Mouse (Mus musculus) natural killer cell, adult 2 months (primary cell): ENCODE measurements around the gene Tmprss13.

Experiments used
- DNase-seq, 2 experiments: peaks; one replicate each; pipeline ENCODE4 v3.0.0; 2022; ENCODE audit warnings: low spot score in 2 of 2

Tmprss13 gene

DNA sequence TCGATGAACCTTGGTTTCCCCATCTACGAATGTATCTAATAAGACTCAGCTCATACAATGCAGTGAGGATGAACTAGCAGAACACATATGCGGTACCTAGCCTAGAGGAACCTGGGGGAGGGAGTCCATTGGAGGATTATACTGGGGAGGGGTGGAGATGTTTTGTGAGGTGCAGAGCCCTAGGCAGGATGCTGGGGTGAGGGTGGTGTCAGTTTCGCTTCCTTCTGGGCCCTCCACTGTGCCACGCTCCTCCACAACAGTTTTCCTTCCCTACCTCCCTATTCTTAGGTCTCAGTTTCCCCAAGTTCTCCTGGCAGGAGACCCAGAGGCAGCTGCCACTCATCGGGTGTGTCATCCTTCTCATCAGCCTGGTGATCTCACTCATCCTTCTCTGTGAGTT is 10.7 kb downstream of the Tmprss13 start:
- DNase-seq = no peak

DNA sequence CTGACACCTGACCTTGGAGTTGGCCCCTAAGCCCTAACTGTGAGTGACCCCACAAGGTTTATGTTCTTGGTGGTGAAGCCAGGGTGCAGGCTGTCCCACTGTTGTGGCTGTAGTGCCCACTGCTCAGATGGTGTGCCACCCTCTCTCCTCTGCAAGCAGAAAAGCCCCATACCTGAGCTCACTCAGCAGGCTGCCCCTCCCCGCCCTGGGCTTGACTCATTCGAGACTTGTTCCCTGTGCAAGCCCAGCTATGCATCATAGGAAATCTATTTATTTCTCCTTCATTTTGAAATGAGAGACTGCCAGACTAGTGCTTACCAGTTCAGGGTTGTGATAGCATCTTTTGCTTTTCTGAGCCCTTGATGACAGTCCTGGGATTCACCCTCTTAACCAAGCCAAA is 18.5 kb downstream of the Tmprss13 start:
- no peak for DNase-seq

GRCm38 (mm10) chr9:45343066-45343465 is 24.2 kb downstream of the Tmprss13 start:
- no peak for DNase-seq

DNA sequence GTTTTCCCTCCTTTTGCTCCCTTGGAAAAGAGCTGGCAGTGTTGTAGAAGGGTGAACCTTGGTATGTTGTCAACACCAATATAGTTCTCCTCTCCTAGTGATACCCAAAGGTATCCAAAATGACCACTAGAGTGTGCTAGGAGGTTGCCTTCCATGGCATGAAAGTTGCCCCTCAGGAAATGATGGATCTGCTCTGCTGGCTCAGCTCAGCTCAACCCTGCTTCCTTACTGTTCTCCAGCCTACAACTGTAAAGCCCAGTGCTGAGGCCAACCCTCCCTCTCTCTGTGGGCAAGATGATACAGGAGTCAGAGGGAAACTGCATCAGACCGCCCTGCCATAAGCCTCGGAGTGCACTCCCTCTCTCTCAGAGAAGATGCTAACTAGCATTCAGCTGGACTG is 26.6 kb downstream of the Tmprss13 start:
- DNase-seq = no peak

DNA sequence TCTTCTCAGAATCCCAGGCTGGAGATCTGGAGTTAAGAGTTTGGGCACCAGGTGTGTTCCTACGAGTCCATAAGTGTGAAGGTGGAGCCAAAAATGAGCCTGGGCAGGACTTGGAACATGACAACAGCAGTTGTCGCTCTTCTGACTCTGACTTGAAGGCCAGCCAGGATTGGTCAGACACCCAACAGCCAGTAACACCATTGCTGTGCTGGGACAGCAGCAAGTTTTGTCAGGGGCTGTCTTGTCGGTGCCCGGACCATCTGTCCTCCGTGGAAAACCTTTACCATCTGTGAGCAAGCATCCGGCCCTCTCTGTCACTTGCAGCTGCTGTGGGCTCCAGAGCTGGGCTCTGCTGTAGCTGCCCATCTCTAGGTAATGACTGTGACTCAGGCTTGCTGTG is 27.4 kb downstream of the Tmprss13 start:
- DNase-seq = no peak

DNA sequence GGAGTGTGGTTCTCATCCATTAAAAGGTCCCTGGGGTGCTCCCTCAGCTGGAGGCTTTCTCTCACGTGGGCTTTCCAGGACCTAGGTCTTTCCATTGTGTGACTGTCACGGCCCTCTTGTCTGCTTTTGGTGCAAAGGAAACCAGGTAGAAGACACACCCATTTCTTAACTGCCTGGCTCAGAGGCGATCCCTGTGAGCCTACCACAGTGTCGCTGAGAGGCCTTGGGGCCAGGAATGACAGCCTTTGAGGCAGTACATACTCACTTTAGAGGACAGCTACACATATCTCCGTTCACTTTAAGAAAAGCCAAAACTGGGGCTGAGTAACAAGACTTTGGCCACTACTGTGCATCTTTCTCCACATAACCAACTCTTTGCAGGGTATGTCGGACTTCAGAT is 29.7 kb downstream of the Tmprss13 start:
- DNase-seq = no peak

DNA sequence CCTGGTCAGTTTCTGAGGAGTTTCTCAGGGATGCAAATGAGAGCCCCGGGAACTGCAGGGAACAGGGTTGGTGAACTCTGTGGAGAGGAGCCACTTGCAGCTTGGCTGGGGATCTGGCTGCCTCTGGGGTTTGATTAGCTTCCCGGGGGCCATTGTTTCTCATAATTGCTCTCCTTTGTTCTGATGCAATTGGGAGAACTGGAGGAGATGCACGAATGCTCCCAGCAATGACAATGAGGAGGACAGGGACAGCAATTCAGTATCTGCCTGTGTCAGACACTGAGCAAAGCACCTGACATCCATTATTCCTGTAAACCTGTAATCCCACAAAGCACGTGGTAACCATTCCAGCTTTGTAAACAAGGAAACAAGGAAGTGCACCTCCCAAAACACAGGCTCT is 30.3 kb downstream of the Tmprss13 start:
- no peak for DNase-seq

DNA sequence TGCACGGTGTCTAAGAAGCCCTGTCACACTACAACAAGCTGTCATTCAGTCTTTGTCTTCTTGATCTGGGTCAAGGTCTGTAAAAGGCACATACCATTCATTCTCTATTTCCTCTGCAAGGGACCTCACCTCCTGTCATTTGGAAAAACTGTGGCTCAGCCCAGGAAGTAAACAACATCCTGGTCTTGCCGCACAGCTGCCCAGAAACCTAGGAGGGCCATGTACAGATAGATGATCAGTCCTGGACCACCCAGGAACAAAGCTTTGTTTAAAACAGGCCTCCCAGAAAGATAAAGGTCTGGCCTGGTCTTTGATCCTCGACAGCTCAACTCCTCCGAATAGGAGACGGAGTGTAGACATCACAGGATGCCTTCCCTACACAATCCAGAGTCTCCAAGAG is 31.0 kb downstream of the Tmprss13 start:
- DNase-seq = no peak

- DNase-seq = no peak
Measured at GRCm38 (mm10) chr9:45355192-45355591, 36.3 kb downstream of the Tmprss13 start.

GRCm38 (mm10) chr9:45358356-45358755 is 39.5 kb downstream of the Tmprss13 start:
- DNase-seq = no peak

DNA sequence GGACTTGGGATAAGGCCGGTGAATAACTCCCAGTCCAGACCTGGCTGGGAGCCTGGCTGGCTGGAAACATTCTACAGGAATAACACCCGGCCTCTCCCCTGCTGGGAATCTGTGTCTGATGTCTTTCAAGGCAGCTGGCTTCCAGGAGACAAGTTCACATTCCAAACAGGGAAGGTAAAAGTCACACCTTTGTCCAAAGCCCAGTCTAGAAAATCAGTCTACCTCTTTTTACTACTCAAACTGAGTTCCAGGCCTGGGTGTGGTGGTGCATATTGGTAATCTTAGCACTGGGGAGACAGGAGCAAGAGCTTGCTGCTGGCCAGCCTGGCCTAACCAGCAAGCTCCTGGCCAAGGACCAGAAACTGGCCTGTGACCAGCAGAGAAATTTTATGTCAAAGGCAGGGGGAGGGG is 43.2 kb downstream of the Tmprss13 start:
- no peak for DNase-seq

- DNase-seq = no peak
Measured at GRCm38 (mm10) chr9:45363639-45364214, 44.8 kb downstream of the Tmprss13 start.

- no peak for DNase-seq
Measured at GRCm38 (mm10) chr9:45367716-45368115, 48.8 kb downstream of the Tmprss13 start.

DNA sequence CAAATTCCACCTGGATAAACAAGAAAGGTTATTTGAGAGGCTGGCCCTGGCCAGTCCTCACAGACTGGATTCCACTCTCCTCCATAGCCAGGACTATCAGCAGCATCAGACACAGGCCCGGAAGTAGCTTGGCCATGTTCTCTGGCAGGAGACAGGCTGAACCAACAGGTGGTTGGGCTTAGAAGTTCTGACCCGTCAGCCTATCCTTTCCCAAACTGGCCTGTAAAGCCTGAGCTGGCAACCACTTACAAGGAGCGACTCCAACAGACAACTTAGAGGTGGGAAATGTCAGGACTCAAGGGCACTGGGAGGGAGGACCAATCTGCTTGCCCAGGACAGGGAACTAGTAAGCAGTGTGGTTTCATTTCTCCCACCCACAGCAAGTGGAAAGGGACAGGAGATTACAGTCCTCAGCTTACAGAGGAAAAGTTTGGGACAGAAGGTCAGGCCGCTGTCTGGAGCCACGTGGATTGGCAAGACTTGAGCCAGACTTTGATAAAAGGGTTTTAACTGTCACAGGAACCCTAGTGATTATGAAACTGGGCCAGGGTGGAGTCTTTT is 49.5 kb downstream of the Tmprss13 start:
- no peak for DNase-seq

DNA sequence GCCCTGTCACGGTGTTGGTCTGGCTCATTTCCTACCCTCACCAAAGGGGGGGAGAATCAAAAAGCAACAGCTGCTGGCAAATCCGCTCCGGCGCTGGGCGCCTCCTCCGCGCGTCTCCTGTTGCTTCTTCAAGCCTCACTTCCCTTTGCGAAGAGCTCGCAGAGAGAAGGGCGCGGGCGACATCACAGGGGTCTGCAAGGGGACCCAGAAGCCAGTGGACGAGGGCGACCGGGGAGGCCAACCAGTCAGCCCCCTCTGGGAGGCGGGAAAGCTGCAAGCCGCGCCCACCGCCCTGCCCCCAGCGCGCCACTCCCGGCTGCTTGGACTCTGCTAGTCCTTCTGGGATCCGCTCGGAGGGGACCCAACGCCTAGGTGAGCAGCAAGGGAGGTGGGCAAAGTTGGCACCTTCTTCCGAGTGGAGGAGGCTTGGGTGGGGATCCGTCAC is 51.2 kb downstream of the Tmprss13 start, which contains the start of gene Fxyd6:
Gene Fxyd6, plus strand, starts transcription at position 69 of the 445 bp plus-strand sequence.
- DNase-seq = no peak

- DNase-seq = no peak
Measured at GRCm38 (mm10) chr9:45370616-45371336, 51.9 kb downstream of the Tmprss13 start.

GRCm38 (mm10) chr9:45371337-45371707 is 52.4 kb downstream of the Tmprss13 start:
- DNase-seq = no peak

DNA sequence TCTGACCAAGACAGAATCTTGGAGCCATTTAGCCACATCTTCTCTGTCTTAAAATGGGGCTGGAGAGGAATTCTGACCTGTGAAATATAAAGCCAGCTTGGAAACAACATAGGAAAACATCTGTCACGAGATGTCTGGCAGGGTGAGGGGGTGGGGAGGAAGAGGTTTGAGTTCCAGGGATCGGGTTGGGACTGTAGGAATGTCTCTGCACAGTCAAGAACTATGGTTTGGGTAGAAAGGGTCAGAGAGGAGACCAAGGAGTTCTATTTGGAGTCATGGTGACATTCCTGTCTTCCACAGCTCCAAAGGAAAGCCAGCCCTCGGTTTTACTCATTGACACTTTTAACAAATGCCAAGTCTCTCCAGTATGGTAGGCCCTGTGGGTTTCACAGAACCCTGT is 55.0 kb downstream of the Tmprss13 start:
- DNase-seq = no peak

GRCm38 (mm10) chr9:45374988-45375502 is 56.1 kb downstream of the Tmprss13 start:
- no peak for DNase-seq

GRCm38 (mm10) chr9:45376427-45376826 is 57.5 kb downstream of the Tmprss13 start:
- no peak for DNase-seq

GRCm38 (mm10) chr9:45376883-45377282 is 58.0 kb downstream of the Tmprss13 start:
- DNase-seq = no peak

GRCm38 (mm10) chr9:45380411-45381251 is 61.7 kb downstream of the Tmprss13 start:
- DNase-seq = no peak
